Mouse (Mus musculus): ENCODE data around the gene Vav2. TPM values are rescaled to one million over a fixed set of nuclear protein-coding genes. Genes with fewer than 3 reads are reported as not detected.

The Vav2 gene
- polyA plus RNA-seq, 1 experiment from 2014 or later = 15.1 TPM

- H3K4me3 ChIP-seq = no peak overlapping the region
- no peak for ATAC-seq (ENCODE audit: low FRiP score)
- H3K4me1 ChIP-seq (replicated peaks) = peaks cover 95% of the 10 kb centered on the region
- WGBS = 66% methylated on average over 11 of the region's 11 CpGs
- peak overlapping the region; percentile 46 for H3K9ac ChIP-seq
- no peaks in the 10 kb centered on the region for H3K9me3 ChIP-seq
- no peaks in the 10 kb centered on the region for H3K36me3 ChIP-seq
- H3K27me3 ChIP-seq = no peaks in the 10 kb centered on the region
- H3K4me2 ChIP-seq = peak overlapping the region; percentile 38; the same call in 1 of the 2 replicates
- peak overlapping the region; percentile 86 for H3K27ac ChIP-seq
Observed at GRCm38 (mm10) chr2:27415060-27415783, 11.6 kb downstream of the Vav2 start.

GRCm38 (mm10) chr2:27413936-27414657, 12.7 kb downstream of the Vav2 start:
- peak overlapping the region; percentile 56 for H3K9ac ChIP-seq
- no peak overlapping the region for H3K4me3 ChIP-seq
- 16% methylated on average over 16 of the region's 16 CpGs for WGBS
- no peaks in the 10 kb centered on the region for H3K27me3 ChIP-seq
- H3K4me2 ChIP-seq = peak overlapping the region; percentile 38
- H3K27ac ChIP-seq = peak overlapping the region; percentile 86
- no peaks in the 10 kb centered on the region for H3K9me3 ChIP-seq
- ATAC-seq (ENCODE audit: low FRiP score) = peak; percentile 79
- no peaks in the 10 kb centered on the region for H3K36me3 ChIP-seq
- peaks cover 93% of the 10 kb centered on the region for H3K4me1 ChIP-seq (replicated peaks)

GRCm38 (mm10) chr2:27413582-27413935, 13.3 kb downstream of the Vav2 start:
- no peak overlapping the region for H3K4me3 ChIP-seq
- peak overlapping the region; percentile 86 for H3K27ac ChIP-seq
- 18% methylated on average over 2 of the region's 2 CpGs for WGBS
- H3K4me2 ChIP-seq = peak overlapping the region; percentile 38
- H3K27me3 ChIP-seq = no peaks in the 10 kb centered on the region
- H3K36me3 ChIP-seq = no peaks in the 10 kb centered on the region
- no peaks in the 10 kb centered on the region for H3K9me3 ChIP-seq
- peaks cover 92% of the 10 kb centered on the region for H3K4me1 ChIP-seq (replicated peaks)
- peak overlapping the region; percentile 56; the same call in 1 of the 2 replicates for H3K9ac ChIP-seq
- ATAC-seq (ENCODE audit: low FRiP score) = no peak

GRCm38 (mm10) chr2:27412245-27412800, 14.5 kb downstream of the Vav2 start:
- Histone ChIP-seq H3K27ac (peak overlapping the region; percentile 87), H3K27me3 (no peaks in the 10 kb centered on the region), H3K4me2 (peak overlapping the region; percentile 13), H3K36me3 (no peaks in the 10 kb centered on the region), H3K9me3 (no peaks in the 10 kb centered on the region), H3K9ac (peak overlapping the region; percentile 40; the same call in 1 of the 2 replicates), H3K4me3 (no peak overlapping the region), H3K4me1 (replicated peaks) (peaks cover 92% of the 10 kb centered on the region)
- no peak for ATAC-seq (ENCODE audit: low FRiP score)
- 7% methylated on average over 7 of the region's 7 CpGs for WGBS

GRCm38 (mm10) chr2:27411688-27412174, 15.1 kb downstream of the Vav2 start:
- H3K9ac ChIP-seq = no peak overlapping the region

GRCm38 (mm10) chr2:27410518-27411140, 16.2 kb downstream of the Vav2 start:
- no peak overlapping the region for H3K4me3 ChIP-seq
- no peaks in the 10 kb centered on the region for H3K36me3 ChIP-seq
- H3K27me3 ChIP-seq = no peaks in the 10 kb centered on the region
- peak overlapping the region; percentile 87; the same call in 1 of the 2 replicates for H3K27ac ChIP-seq
- no peak for ATAC-seq (ENCODE audit: low FRiP score)
- H3K4me1 ChIP-seq (replicated peaks) = peaks cover 92% of the 10 kb centered on the region
- WGBS = 95% methylated on average over 6 of the region's 6 CpGs
- no peak overlapping the region for H3K9ac ChIP-seq
- H3K4me2 ChIP-seq = no peak overlapping the region
- no peaks in the 10 kb centered on the region for H3K9me3 ChIP-seq

More at GRCm38 (mm10) chr2:27411688-27412174, 15.1 kb downstream of the Vav2 start:
- ATAC-seq (ENCODE audit: low FRiP score) = no peak
- no peaks in the 10 kb centered on the region for H3K27me3 ChIP-seq
- 9% methylated on average over 8 of the region's 8 CpGs for WGBS
- no peak overlapping the region for H3K4me3 ChIP-seq
- no peaks in the 10 kb centered on the region for H3K9me3 ChIP-seq
- H3K36me3 ChIP-seq = no peaks in the 10 kb centered on the region
- H3K4me1 ChIP-seq (replicated peaks) = peaks cover 94% of the 10 kb centered on the region
- peak overlapping the region; percentile 10; the same call in 1 of the 2 replicates for H3K4me2 ChIP-seq
- H3K27ac ChIP-seq = peak overlapping the region; percentile 87

- no peak for ATAC-seq (ENCODE audit: low FRiP score)
- peaks cover 93% of the 10 kb centered on the region for H3K4me1 ChIP-seq (replicated peaks)
- WGBS = 74% methylated on average over 3 of the region's 3 CpGs
- H3K36me3 ChIP-seq = no peaks in the 10 kb centered on the region
- no peak overlapping the region; the same call in 1 of the 2 replicates for H3K9ac ChIP-seq
- no peaks in the 10 kb centered on the region for H3K27me3 ChIP-seq
- H3K4me2 ChIP-seq = no peak overlapping the region
- H3K9me3 ChIP-seq = no peaks in the 10 kb centered on the region
- H3K27ac ChIP-seq = 0 out of 2 replicates have a peak overlapping the region, but pooled peaks have one; percentile 12
- no peak overlapping the region for H3K4me3 ChIP-seq
Observed at GRCm38 (mm10) chr2:27408194-27408593, 18.6 kb downstream of the Vav2 start.

GRCm38 (mm10) chr2:27406928-27407327, 19.9 kb downstream of the Vav2 start:
- Histone ChIP-seq H3K36me3 (no peaks in the 10 kb centered on the region), H3K4me1 (replicated peaks) (peaks cover 80% of the 10 kb centered on the region)
- WGBS = 98% methylated on average over 5 of the region's 5 CpGs

GRCm38 (mm10) chr2:27405094-27405884, 21.5 kb downstream of the Vav2 start:
- no peak for ATAC-seq (ENCODE audit: low FRiP score)
- Histone ChIP-seq H3K9ac (no peak overlapping the region), H3K27ac (peak overlapping the region; percentile 40; the same call in 1 of the 2 replicates), H3K9me3 (no peaks in the 10 kb centered on the region), H3K36me3 (no peaks in the 10 kb centered on the region), H3K4me2 (no peak overlapping the region), H3K4me1 (replicated peaks) (peaks cover 66% of the 10 kb centered on the region), H3K4me3 (no peak overlapping the region), H3K27me3 (no peaks in the 10 kb centered on the region)
- WGBS = 65% methylated on average over 5 of the region's 5 CpGs

More at GRCm38 (mm10) chr2:27406928-27407327, 19.9 kb downstream of the Vav2 start:
- Histone ChIP-seq H3K27me3 (no peaks in the 10 kb centered on the region), H3K9me3 (no peaks in the 10 kb centered on the region), H3K27ac (no peak overlapping the region), H3K9ac (no peak overlapping the region), H3K4me3 (no peak overlapping the region), H3K4me2 (no peak overlapping the region)
- ATAC-seq (ENCODE audit: low FRiP score) = no peak

- Histone ChIP-seq H3K4me1 (replicated peaks) (peaks cover 61% of the 10 kb centered on the region), H3K36me3 (peaks cover under 1% of the 10 kb centered on the region; the same call in 1 of the 2 replicates), H3K27ac (peak overlapping the region; percentile 40; the same call in 1 of the 2 replicates), H3K9ac (no peak overlapping the region), H3K4me2 (no peak overlapping the region), H3K9me3 (no peaks in the 10 kb centered on the region), H3K27me3 (no peaks in the 10 kb centered on the region), H3K4me3 (no peak overlapping the region)
- 51% methylated on average over 6 of the region's 6 CpGs for WGBS
- no peak for ATAC-seq (ENCODE audit: low FRiP score)
Observed at GRCm38 (mm10) chr2:27404375-27405093, 22.3 kb downstream of the Vav2 start.

- 93% methylated on average over 2 of the region's 2 CpGs for WGBS
- Histone ChIP-seq H3K4me3 (no peak overlapping the region), H3K9ac (no peak overlapping the region), H3K4me2 (no peak overlapping the region), H3K27ac (no peak overlapping the region), H3K9me3 (no peaks in the 10 kb centered on the region), H3K27me3 (no peaks in the 10 kb centered on the region), H3K36me3 (peaks cover 5% of the 10 kb centered on the region; the same call in 1 of the 2 replicates), H3K4me1 (replicated peaks) (peaks cover 46% of the 10 kb centered on the region)
- ATAC-seq (ENCODE audit: low FRiP score) = no peak
Observed at GRCm38 (mm10) chr2:27401544-27401943, 25.3 kb downstream of the Vav2 start.

All from hindbrain, embryonic 13.5 days (tissue).